Mouse (Mus musculus): ENCODE results near the gene Ankrd44.

Ankrd44 gene

GRCm38 (mm10) chr1:54923366-54924308 lies 2.5 kb downstream of the Ankrd44 start:
- peak; percentile 80 for DNase-seq (ENCODE audit: low read depth, low spot score)

GRCm38 (mm10) chr1:54922707-54923106 lies 3.5 kb downstream of the Ankrd44 start:
- DNase-seq (ENCODE audit: low read depth, low spot score): no peak

- no peak for DNase-seq (ENCODE audit: low read depth, low spot score)
Measured at GRCm38 (mm10) chr1:54922025-54922574, 4.1 kb downstream of the Ankrd44 start.

- no peak for DNase-seq (ENCODE audit: low read depth, low spot score)
Measured at GRCm38 (mm10) chr1:54920132-54920531, 6.1 kb downstream of the Ankrd44 start.

- no peak for DNase-seq (ENCODE audit: low read depth, low spot score)
Measured at GRCm38 (mm10) chr1:54916456-54916855, 9.7 kb downstream of the Ankrd44 start.

GRCm38 (mm10) chr1:54914387-54914786 lies 11.8 kb downstream of the Ankrd44 start:
- DNase-seq (ENCODE audit: low read depth, low spot score): peak; percentile 70

- DNase-seq (ENCODE audit: low read depth, low spot score): peak; percentile 87
Measured at GRCm38 (mm10) chr1:54913379-54913873, 12.8 kb downstream of the Ankrd44 start.

GRCm38 (mm10) chr1:54913063-54913335 lies 13.2 kb downstream of the Ankrd44 start:
- DNase-seq (ENCODE audit: low read depth, low spot score): no peak

GRCm38 (mm10) chr1:54912290-54913062 lies 13.7 kb downstream of the Ankrd44 start:
- DNase-seq (ENCODE audit: low read depth, low spot score): peak; percentile 34

- no peak for DNase-seq (ENCODE audit: low read depth, low spot score)
Measured at GRCm38 (mm10) chr1:54911256-54911610, 15.0 kb downstream of the Ankrd44 start.

- peak; percentile 31 for DNase-seq (ENCODE audit: low read depth, low spot score)
Measured at GRCm38 (mm10) chr1:54910489-54911255, 15.5 kb downstream of the Ankrd44 start.

- no peak for DNase-seq (ENCODE audit: low read depth, low spot score)
Measured at GRCm38 (mm10) chr1:54908786-54909185, 17.4 kb downstream of the Ankrd44 start.

GRCm38 (mm10) chr1:54907066-54907639 lies 19.0 kb downstream of the Ankrd44 start:
- DNase-seq (ENCODE audit: low read depth, low spot score): peak; percentile 77

GRCm38 (mm10) chr1:54906322-54906721 lies 19.9 kb downstream of the Ankrd44 start:
- peak; percentile 48 for DNase-seq (ENCODE audit: low read depth, low spot score)

GRCm38 (mm10) chr1:54905632-54906031 lies 20.6 kb downstream of the Ankrd44 start:
- DNase-seq (ENCODE audit: low read depth, low spot score): no peak

- no peak for DNase-seq (ENCODE audit: low read depth, low spot score)
Measured at GRCm38 (mm10) chr1:54904165-54904564, 22.0 kb downstream of the Ankrd44 start.

GRCm38 (mm10) chr1:54902689-54903246 lies 23.4 kb downstream of the Ankrd44 start:
- no peak for DNase-seq (ENCODE audit: low read depth, low spot score)

GRCm38 (mm10) chr1:54901084-54901483 lies 25.1 kb downstream of the Ankrd44 start:
- no peak for DNase-seq (ENCODE audit: low read depth, low spot score)

- DNase-seq (ENCODE audit: low read depth, low spot score): no peak
Measured at GRCm38 (mm10) chr1:54899247-54899646, 26.9 kb downstream of the Ankrd44 start.

- DNase-seq (ENCODE audit: low read depth, low spot score): no peak
Measured at GRCm38 (mm10) chr1:54898656-54899084, 27.5 kb downstream of the Ankrd44 start.

- no peak for DNase-seq (ENCODE audit: low read depth, low spot score)
Measured at GRCm38 (mm10) chr1:54897726-54898125, 28.5 kb downstream of the Ankrd44 start.
